Mouse (Mus musculus) liver, adult 2 months (tissue): ENCODE measurements around the gene Prss44. TPM values are rescaled to one million over a fixed set of nuclear protein-coding genes. Genes with fewer than 3 reads are reported as not detected.

Source experiments
- DNase-seq: peaks from one replicate; pipeline ENCODE4 v3.0.0-alpha.2; 2011; ENCODE audit warnings: low read depth, low spot score; ENCODE audit errors: extremely low read depth
- H3K27ac ChIP-seq: fragments of 200-500 bp; replicated peaks from 2 replicates; pipeline ENCODE4 v1.5.1; 2012; ENCODE audit warnings: low read depth, mild to moderate bottlenecking, control low read depth, inconsistent platforms, low read length; ENCODE audit not compliant: insufficient read depth
- H3K27me3 ChIP-seq: fragments of 200-500 bp; 2 replicates; pipeline ENCODE4 v1.6.1; 2012; ENCODE audit warnings: mild to moderate bottlenecking, moderate library complexity, low read length, inconsistent platforms; ENCODE audit not compliant: control insufficient read depth, insufficient read depth
- H3K36me3 ChIP-seq: fragments of 200-500 bp; 2 replicates; pipeline ENCODE4 v1.6.1; 2012; ENCODE audit warnings: low read length, inconsistent platforms; ENCODE audit not compliant: control insufficient read depth, insufficient read depth
- H3K4me1 ChIP-seq: fragments of 200-500 bp; 2 replicates; pipeline ENCODE4 v1.6.1; 2011; ENCODE audit warnings: low read length; ENCODE audit not compliant: control insufficient read depth, insufficient read depth
- H3K4me3 ChIP-seq: fragments of 200-500 bp; 2 replicates; pipeline ENCODE4 v1.5.1; 2011; ENCODE audit warnings: low read depth, mild to moderate bottlenecking, control low read depth, low read length, moderate library complexity; ENCODE audit not compliant: insufficient read depth
- H3K79me2 ChIP-seq: fragments of 200-500 bp; 2 replicates; pipeline ENCODE4 v1.6.1; 2012; ENCODE audit warnings: inconsistent platforms, mild to moderate bottlenecking, low read length, moderate library complexity; ENCODE audit not compliant: control insufficient read depth, insufficient read depth
- H3K9ac ChIP-seq: fragments of 200-500 bp; 2 replicates; pipeline ENCODE4 v1.6.1; 2012; ENCODE audit warnings: low read depth, mild to moderate bottlenecking, control low read depth, inconsistent platforms, low read length
- CTCF ChIP-seq: fragments of 200-500 bp; IDR thresholded peaks from 2 replicates; pipeline ENCODE4 v1.5.1; 2011; ENCODE audit warnings: low read depth, low read length, control low read depth
- POLR2A ChIP-seq: fragments of 200-500 bp; IDR thresholded peaks from 2 replicates; pipeline ENCODE4 v1.6.1; 2011; ENCODE audit warnings: low read length, control low read depth; ENCODE audit not compliant: insufficient read depth; ENCODE audit errors: extremely low read depth
- WGBS: fragments of 180-500 bp; shearing (Covaris S2); methylation state at CpG from one replicate; pipeline ENCODE4 v1.1.7; 2018; 5-methylcytosine and 5-hydroxymethylcytosine counted together
- polyA plus RNA-seq: library from polyadenylated mRNA; depleted of rRNA; stranded (reverse); fragments of >200 nt; gene quantifications from 2 replicates; pipeline ENCODE4 v1.2.3, GENCODE M21; 2012
- total RNA-seq: library from RNA; depleted of rRNA; stranded (reverse); fragments of >200 nt; gene quantifications from 2 replicates; pipeline ENCODE4 v1.2.3, GENCODE M21; 2014

Gene Prss44
- total and polyA plus RNA-seq, 2 experiments: not detected

- H3K9ac ChIP-seq: no peak overlapping the region
- TF ChIP-seq POLR2A: no peak
- TF ChIP-seq CTCF: no peak; the same call in 1 of the 2 replicates
- H3K36me3 ChIP-seq: no peaks in the 10 kb centered on the region
- no peaks in the 10 kb centered on the region for H3K27me3 ChIP-seq
- no peaks in the 10 kb centered on the region for H3K79me2 ChIP-seq
- H3K27ac ChIP-seq: no peak overlapping the region
- no peak for DNase-seq
- 80% methylated on average over 5 of the region's 5 CpGs for WGBS
- H3K4me1 ChIP-seq: peaks cover 9% of the 10 kb centered on the region; the same call in 1 of the 2 replicates
- H3K4me3 ChIP-seq: no peak overlapping the region
These were observed 34.4 kb upstream of the Prss44 start for GRCm38 (mm10) chr9:110779242-110779913.

- Histone ChIP-seq H3K79me2 (no peaks in the 10 kb centered on the region), H3K4me3 (peak overlapping the region; percentile 54; the same call in 1 of the 2 replicates), H3K9ac (peak overlapping the region; percentile 60), H3K27me3 (no peaks in the 10 kb centered on the region), H3K36me3 (no peaks in the 10 kb centered on the region), H3K4me1 (peaks cover 9% of the 10 kb centered on the region; the same call in 1 of the 2 replicates), H3K27ac (peak overlapping the region; percentile 73)
- no peak for TF ChIP-seq POLR2A
- peak; percentile 88 for TF ChIP-seq CTCF
- peak; percentile 82 for DNase-seq
- WGBS: under 1% methylated on average over 43 of the region's 43 CpGs
These were observed 32.5 kb upstream of the Prss44 start for GRCm38 (mm10) chr9:110781256-110781721.

GRCm38 (mm10) chr9:110781731-110782130 lies 32.1 kb upstream of the Prss44 start:
- Histone ChIP-seq H3K4me3 (peak overlapping the region; percentile 54; the same call in 1 of the 2 replicates), H3K27ac (peak overlapping the region; percentile 73), H3K79me2 (no peaks in the 10 kb centered on the region), H3K4me1 (peaks cover 9% of the 10 kb centered on the region; the same call in 1 of the 2 replicates), H3K36me3 (no peaks in the 10 kb centered on the region), H3K27me3 (no peaks in the 10 kb centered on the region), H3K9ac (peak overlapping the region; percentile 59)
- DNase-seq: peak; percentile 80
- WGBS: under 1% methylated on average over 23 of the region's 23 CpGs
- TF ChIP-seq POLR2A: no peak
- peak; percentile 35; the same call in 1 of the 2 replicates for TF ChIP-seq CTCF

DNA sequence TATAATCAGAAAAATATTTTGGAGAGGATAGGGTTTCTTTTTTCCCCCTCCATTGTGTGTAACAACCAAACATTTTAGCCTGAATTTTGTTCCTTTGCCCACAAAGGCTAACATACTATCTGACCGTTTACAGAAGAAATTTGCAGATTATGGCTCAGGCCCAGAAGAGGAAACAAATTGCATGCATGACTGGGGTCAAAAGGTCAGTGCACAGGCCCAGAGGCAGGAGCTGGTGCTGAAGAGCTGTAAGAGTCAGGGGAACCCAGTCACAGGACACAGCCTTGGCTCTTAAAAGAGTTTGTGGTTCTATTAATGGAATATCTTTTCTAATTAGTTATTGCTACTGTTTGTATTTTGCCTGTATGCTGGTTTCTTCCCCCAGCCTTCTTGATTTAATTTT lies 30.2 kb upstream of the Prss44 start:
- H3K9ac ChIP-seq: no peak overlapping the region
- peaks cover 9% of the 10 kb centered on the region; the same call in 1 of the 2 replicates for H3K4me1 ChIP-seq
- H3K79me2 ChIP-seq: no peaks in the 10 kb centered on the region
- DNase-seq: peak; percentile 69
- H3K27ac ChIP-seq: no peak overlapping the region
- H3K27me3 ChIP-seq: no peaks in the 10 kb centered on the region
- TF ChIP-seq CTCF: no peak
- no peak for TF ChIP-seq POLR2A
- H3K36me3 ChIP-seq: no peaks in the 10 kb centered on the region
- 10% methylated on average over 1 of the region's 1 CpGs for WGBS
- no peak overlapping the region for H3K4me3 ChIP-seq

DNA sequence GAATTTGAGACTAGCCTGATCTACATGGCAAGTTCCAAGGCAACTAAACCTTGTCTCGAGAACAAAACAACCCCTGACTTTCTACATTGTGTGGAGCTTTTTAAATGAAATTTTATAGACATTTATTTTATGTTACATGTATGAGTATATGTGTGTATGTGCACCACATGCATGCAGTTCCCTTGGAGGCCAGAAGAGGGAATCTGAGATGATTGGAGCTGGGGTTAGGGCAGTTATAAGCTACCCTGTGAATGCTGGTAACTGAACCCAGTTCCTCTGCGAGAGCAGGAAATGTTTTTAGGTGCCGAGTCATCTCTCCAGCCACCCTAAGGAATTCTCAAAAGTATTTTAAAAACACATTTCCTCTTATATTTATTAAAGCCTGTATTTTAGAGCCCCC lies 25.6 kb upstream of the Prss44 start:
- Histone ChIP-seq H3K4me3 (no peak overlapping the region), H3K27me3 (no peaks in the 10 kb centered on the region), H3K27ac (no peak overlapping the region), H3K4me1 (no peaks in the 10 kb centered on the region), H3K36me3 (no peaks in the 10 kb centered on the region), H3K9ac (no peak overlapping the region), H3K79me2 (no peaks in the 10 kb centered on the region)
- TF ChIP-seq CTCF: no peak
- TF ChIP-seq POLR2A: no peak
- no peak for DNase-seq
- WGBS: 94% methylated on average over 3 of the region's 3 CpGs

- Histone ChIP-seq H3K27ac (no peak overlapping the region), H3K36me3 (no peaks in the 10 kb centered on the region), H3K27me3 (no peaks in the 10 kb centered on the region), H3K4me1 (no peaks in the 10 kb centered on the region), H3K79me2 (no peaks in the 10 kb centered on the region), H3K9ac (no peak overlapping the region), H3K4me3 (no peak overlapping the region)
- TF ChIP-seq POLR2A (no peak), CTCF (no peak)
- 88% methylated on average over 4 of the region's 4 CpGs for WGBS
- DNase-seq: no peak
These were observed 23.3 kb upstream of the Prss44 start for GRCm38 (mm10) chr9:110790462-110790861.
